Mouse (Mus musculus) layer of hippocampus, adult 18-20 months (tissue): ENCODE results near the gene Exoc6. TPM values are rescaled to one million over a fixed set of nuclear protein-coding genes. Genes with fewer than 3 reads are reported as not detected.

Experiments
- DNase-seq, 2 experiments: peaks; one replicate each; pipeline ENCODE4 v3.0.0; 2022; ENCODE audit warnings: low spot score in 2 of 2
- total RNA-seq, 2 experiments: library from RNA; stranded (reverse); gene quantifications; 2 replicates each; pipeline ENCODE4 v1.2.3; 2021

Exoc6 gene
- total RNA-seq, 2 experiments from 2014 or later, result 50.2 to 51.3 TPM

DNA sequence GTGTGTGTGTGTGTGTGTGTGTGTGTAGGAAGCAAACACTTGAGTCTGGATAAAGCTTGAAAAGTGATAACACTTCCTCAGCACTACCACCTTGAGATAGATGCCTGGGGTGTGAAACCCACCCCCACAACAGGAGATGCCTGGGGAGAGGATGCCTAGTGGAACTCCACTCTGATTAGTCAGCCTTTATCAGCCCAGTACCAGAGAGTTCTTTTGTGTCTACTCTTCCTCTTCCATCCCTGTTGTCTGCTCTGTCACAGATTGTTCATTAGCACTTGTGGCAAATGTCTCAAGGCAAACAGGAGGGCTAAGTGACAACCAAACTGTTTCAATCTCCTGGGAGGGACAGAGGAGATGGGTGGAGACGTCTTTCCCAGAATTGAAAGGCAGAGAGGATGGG is 168.9 kb downstream of the Exoc6 start:
- DNase-seq, result no peak

DNA sequence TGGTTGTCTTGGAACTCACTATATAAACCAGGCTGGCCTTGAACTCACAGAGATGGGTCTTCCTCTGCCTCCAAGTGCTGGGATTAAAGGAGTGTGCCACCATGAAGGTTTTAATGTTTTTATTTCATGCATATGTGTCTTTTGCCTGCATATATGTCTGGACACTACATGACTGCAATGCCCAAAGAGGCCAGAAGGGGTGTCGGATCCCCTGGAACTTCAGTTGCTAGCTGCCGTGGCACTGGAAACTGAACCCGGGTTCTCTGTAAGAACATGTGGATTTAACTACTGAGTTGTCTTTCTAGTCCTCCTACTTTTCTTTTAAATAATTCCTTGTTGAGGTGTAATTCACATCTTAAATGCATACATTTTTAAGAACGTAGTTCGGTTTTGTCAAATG is 174.4 kb downstream of the Exoc6 start:
- DNase-seq, result no peak

DNA sequence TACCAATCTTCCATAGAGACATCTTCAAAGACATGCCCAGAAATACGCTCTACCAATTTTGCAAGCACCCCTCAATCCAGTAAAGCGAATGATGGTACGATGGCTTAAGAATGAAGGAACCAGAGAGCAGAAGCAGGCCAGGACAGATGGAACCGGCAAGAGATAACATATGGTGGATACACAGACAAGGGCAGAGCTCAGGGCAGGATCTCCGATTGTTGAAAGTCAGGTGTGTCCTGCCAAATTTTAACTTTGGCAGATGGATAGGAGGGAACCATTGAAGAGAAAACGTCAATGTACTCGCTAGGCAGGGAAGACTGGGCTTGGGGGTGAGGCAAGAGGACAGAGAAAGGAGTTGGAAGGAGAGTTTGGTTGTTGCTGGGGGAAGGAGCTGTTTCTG is 176.4 kb downstream of the Exoc6 start:
- no peak for DNase-seq

DNA sequence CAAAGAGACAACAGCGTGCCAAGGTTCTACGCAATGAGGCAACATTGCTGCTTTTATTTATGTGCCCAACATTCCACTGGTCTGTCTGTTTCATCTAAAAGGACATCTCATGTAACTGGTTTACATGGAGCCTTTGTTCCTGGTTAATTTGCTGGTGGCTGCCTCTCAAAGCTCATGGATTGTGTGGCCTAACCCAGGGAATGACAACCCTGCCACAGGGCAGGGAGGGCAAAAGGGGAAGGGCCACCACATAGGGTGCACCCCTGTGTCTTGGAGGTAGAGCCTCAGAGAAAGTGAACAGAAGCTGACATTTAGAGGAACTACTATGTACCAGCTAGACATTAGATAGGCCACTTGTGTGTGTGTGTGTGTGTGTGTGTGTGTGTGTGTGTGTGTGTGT is 177.1 kb downstream of the Exoc6 start:
- DNase-seq, result no peak

Other genes starting within 250 kb of the Exoc6 start
- gene Ide, start 212.6 kb upstream of the Exoc6 start, total RNA-seq, result 10 to 100 TPM; 54.9 to 56.5 TPM
- under 1 TPM; 0.57 to 0.63 TPM for gene Kif11, start 174.0 kb upstream of the Exoc6 start, total RNA-seq
- gene Hhex, start 115.6 kb upstream of the Exoc6 start, total RNA-seq, result 1 to 10 TPM; 1.2 to 1.7 TPM
- gene Cyp26c1, start 135.2 kb downstream of the Exoc6 start, total RNA-seq, result not detected
- gene Cyp26a1, start 147.4 kb downstream of the Exoc6 start, total RNA-seq, result under 1 TPM; 0.61 to 0.99 TPM